Mouse (Mus musculus): Measurements from ENCODE around the gene 4930590J08Rik. TPM values are rescaled to one million over a fixed set of nuclear protein-coding genes. Genes with fewer than 3 reads are reported as not detected.

The 4930590J08Rik gene
- polyA plus RNA-seq, 1 experiment, result 0.06 TPM

GRCm38 (mm10) chr6:91872781-91873180 lies 29.8 kb upstream of the 4930590J08Rik start:
- H3K4me3 ChIP-seq (ENCODE audit: insufficient read depth, poor library complexity, severe bottlenecking), result no peak overlapping the region
- no peaks in the 10 kb centered on the region for H3K36me3 ChIP-seq (ENCODE audit: control insufficient read depth, insufficient read depth)
- TF ChIP-seq CTCF (IDR thresholded peaks at IDR 0.05; ENCODE audit: control insufficient read depth, insufficient read depth, insufficient read length) (no peak), MYOG (IDR thresholded peaks at IDR 0.05; ENCODE audit: control insufficient read depth, extremely low read depth, insufficient read length) (no peak), USF1 (IDR thresholded peaks at IDR 0.05; ENCODE audit: low read depth) (no peak), MYOD1 (IDR thresholded peaks at IDR 0.05; ENCODE audit: control insufficient read depth, insufficient read length, low read depth) (no peak), MAX (IDR thresholded peaks at IDR 0.05) (no peak), CEBPB (IDR thresholded peaks at IDR 0.05; ENCODE audit: low read depth) (no peak)
- no peaks in the 10 kb centered on the region for H3K79me3 ChIP-seq (ENCODE audit: low read depth)
- peaks cover 28% of the 10 kb centered on the region for H3K27me3 ChIP-seq (ENCODE audit: control insufficient read depth, insufficient read depth, insufficient read length)
- no peak overlapping the region for H3ac ChIP-seq (ENCODE audit: control insufficient read depth, insufficient read length, low read depth)
- H3K79me2 ChIP-seq (ENCODE audit: control insufficient read depth, insufficient read depth), result no peaks in the 10 kb centered on the region

DNA sequence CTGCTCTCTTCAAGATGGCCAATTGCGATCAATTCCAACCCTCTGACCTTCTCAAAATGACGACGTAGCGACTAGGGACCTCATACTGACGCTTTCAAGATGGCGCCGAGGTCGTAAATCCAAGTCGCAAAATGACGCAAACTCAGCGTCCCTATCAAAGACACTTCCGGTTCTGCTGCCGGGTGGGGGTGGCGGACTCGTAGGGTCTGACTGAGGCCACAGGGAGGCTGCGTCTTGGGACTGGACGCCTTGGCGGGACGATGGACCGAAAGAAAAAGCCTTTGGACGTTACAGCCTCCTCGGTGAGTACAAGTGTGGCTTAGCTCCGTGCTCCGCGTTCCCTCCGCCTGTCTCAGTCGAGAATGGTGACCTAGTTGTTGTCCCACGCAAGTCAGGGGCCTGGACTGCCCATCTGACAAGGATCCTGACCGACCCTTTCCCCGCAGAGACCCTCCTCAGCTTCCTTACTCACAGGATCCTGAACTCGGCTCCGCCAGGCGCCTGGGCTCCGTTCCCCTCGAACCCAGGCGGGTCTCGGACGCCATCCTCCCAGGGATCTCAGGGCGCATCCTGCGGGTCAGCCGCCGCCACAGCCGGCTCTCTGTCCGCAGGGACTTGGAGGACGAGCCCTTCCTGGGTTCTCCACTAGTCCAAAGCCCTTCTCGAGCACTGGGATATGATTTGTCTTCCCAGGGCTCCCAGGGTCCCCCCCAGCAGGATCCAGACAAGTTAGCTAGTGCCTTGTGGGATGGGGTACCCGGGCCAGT lies 24.5 kb upstream of the 4930590J08Rik start, which contains the start of gene Ccdc174:
Gene Ccdc174 (plus strand): TSS at position 169 of the 767 bp plus-strand sequence.
- peaks cover 29% of the 10 kb centered on the region for H3K36me3 ChIP-seq (ENCODE audit: control insufficient read depth, insufficient read depth)
- TF ChIP-seq USF1 (IDR thresholded peaks at IDR 0.05; ENCODE audit: low read depth), result no peak
- peak; percentile 25 for TF ChIP-seq CEBPB (IDR thresholded peaks at IDR 0.05; ENCODE audit: low read depth)
- no peak for TF ChIP-seq FOSL1 (IDR thresholded peaks at IDR 0.05; ENCODE audit: insufficient read depth, low read length, poor library complexity, severe bottlenecking)
- H3K27me3 ChIP-seq (ENCODE audit: control insufficient read depth, insufficient read depth, insufficient read length), result peaks cover 7% of the 10 kb centered on the region
- H3ac ChIP-seq (ENCODE audit: control insufficient read depth, insufficient read length, low read depth), result peak within 1 kb of the TSS; percentile 86
- peaks cover 23% of the 10 kb centered on the region for H3K79me2 ChIP-seq (ENCODE audit: control insufficient read depth, insufficient read depth)
- peak within 1 kb of the TSS; percentile 94 for H3K4me3 ChIP-seq (ENCODE audit: insufficient read depth, poor library complexity, severe bottlenecking)
- H3K79me3 ChIP-seq (ENCODE audit: low read depth), result peaks cover 17% of the 10 kb centered on the region

GRCm38 (mm10) chr6:91883859-91884258 lies 18.8 kb upstream of the 4930590J08Rik start:
- H3K4me3 ChIP-seq (ENCODE audit: insufficient read depth, poor library complexity, severe bottlenecking), result no peak overlapping the region
- TF ChIP-seq CEBPB (IDR thresholded peaks at IDR 0.05; ENCODE audit: low read depth), result no peak
- no peak for TF ChIP-seq USF1 (IDR thresholded peaks at IDR 0.05; ENCODE audit: low read depth)
- TF ChIP-seq MYOD1 (IDR thresholded peaks at IDR 0.05; ENCODE audit: control insufficient read depth, insufficient read length, low read depth), result no peak
- no peak for TF ChIP-seq MYOG (IDR thresholded peaks at IDR 0.05; ENCODE audit: control insufficient read depth, extremely low read depth, insufficient read length)
- TF ChIP-seq FOSL1 (IDR thresholded peaks at IDR 0.05; ENCODE audit: insufficient read depth, low read length, poor library complexity, severe bottlenecking), result no peak
- no peak for TF ChIP-seq CTCF (IDR thresholded peaks at IDR 0.05; ENCODE audit: control insufficient read depth, insufficient read depth, insufficient read length)
- TF ChIP-seq MAX (IDR thresholded peaks at IDR 0.05), result no peak
- H3K36me3 ChIP-seq (ENCODE audit: control insufficient read depth, insufficient read depth), result peaks cover 67% of the 10 kb centered on the region
- no peak overlapping the region for H3ac ChIP-seq (ENCODE audit: control insufficient read depth, insufficient read length, low read depth)
- H3K79me2 ChIP-seq (ENCODE audit: control insufficient read depth, insufficient read depth), result peaks cover 12% of the 10 kb centered on the region
- no peaks in the 10 kb centered on the region for H3K27me3 ChIP-seq (ENCODE audit: control insufficient read depth, insufficient read depth, insufficient read length)
- H3K79me3 ChIP-seq (ENCODE audit: low read depth), result peaks cover 8% of the 10 kb centered on the region

DNA sequence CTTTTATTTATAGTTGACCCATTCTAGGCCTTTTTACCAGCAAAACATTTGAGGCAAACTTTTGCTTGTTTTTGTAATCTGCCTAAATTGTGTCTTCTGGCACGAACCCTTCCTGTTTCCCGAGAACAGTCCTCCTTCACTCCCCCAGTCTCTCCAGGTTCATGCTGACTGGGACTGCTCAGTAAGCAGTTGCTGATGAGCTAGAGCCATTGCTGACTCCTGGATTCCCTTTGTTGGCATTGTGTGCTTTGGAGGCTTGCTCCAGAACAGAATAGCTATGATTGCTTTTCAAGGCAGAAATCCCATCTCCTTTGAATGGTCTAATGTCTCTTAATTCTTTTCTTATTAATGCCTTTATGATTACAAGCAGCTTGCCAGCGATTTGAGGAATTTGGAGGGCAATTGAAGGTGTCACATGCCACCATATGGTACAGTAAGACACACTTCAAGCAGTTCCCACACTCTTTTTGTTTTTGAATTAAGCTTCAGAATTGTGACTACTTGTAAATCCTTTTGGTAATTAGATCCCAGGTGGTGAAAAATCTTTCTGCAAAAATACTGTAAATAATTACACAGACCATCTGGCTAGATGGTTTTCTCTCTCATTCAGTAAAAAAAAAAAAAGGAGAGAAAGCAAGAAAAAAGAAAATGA lies 13.2 kb upstream of the 4930590J08Rik start:
- Histone ChIP-seq H3K79me3 (ENCODE audit: low read depth) (no peaks in the 10 kb centered on the region), H3K79me2 (ENCODE audit: control insufficient read depth, insufficient read depth) (no peaks in the 10 kb centered on the region), H3K27me3 (ENCODE audit: control insufficient read depth, insufficient read depth, insufficient read length) (no peaks in the 10 kb centered on the region), H3K36me3 (ENCODE audit: control insufficient read depth, insufficient read depth) (peaks cover 64% of the 10 kb centered on the region), H3ac (ENCODE audit: control insufficient read depth, insufficient read length, low read depth) (no peak overlapping the region), H3K4me3 (ENCODE audit: insufficient read depth, poor library complexity, severe bottlenecking) (no peak overlapping the region)
- no peak for TF ChIP-seq MAX (IDR thresholded peaks at IDR 0.05)
- no peak for TF ChIP-seq MYOD1 (IDR thresholded peaks at IDR 0.05; ENCODE audit: control insufficient read depth, insufficient read length, low read depth)
- TF ChIP-seq MYOG (IDR thresholded peaks at IDR 0.05; ENCODE audit: control insufficient read depth, extremely low read depth, insufficient read length), result no peak

GRCm38 (mm10) chr6:91890615-91891014 lies 12.0 kb upstream of the 4930590J08Rik start:
- Histone ChIP-seq H3K79me3 (ENCODE audit: low read depth) (no peaks in the 10 kb centered on the region), H3K36me3 (ENCODE audit: control insufficient read depth, insufficient read depth) (peaks cover 59% of the 10 kb centered on the region), H3K27me3 (ENCODE audit: control insufficient read depth, insufficient read depth, insufficient read length) (no peaks in the 10 kb centered on the region), H3K4me3 (ENCODE audit: insufficient read depth, poor library complexity, severe bottlenecking) (no peak overlapping the region), H3ac (ENCODE audit: control insufficient read depth, insufficient read length, low read depth) (no peak overlapping the region), H3K79me2 (ENCODE audit: control insufficient read depth, insufficient read depth) (no peaks in the 10 kb centered on the region)
- TF ChIP-seq CTCF (IDR thresholded peaks at IDR 0.05; ENCODE audit: control insufficient read depth, insufficient read depth, insufficient read length), result no peak
- TF ChIP-seq USF1 (IDR thresholded peaks at IDR 0.05; ENCODE audit: low read depth), result no peak
- TF ChIP-seq CEBPB (IDR thresholded peaks at IDR 0.05; ENCODE audit: low read depth), result no peak
- no peak for TF ChIP-seq MYOD1 (IDR thresholded peaks at IDR 0.05; ENCODE audit: control insufficient read depth, insufficient read length, low read depth)
- no peak for TF ChIP-seq MYOG (IDR thresholded peaks at IDR 0.05; ENCODE audit: control insufficient read depth, extremely low read depth, insufficient read length)
- no peak for TF ChIP-seq FOSL1 (IDR thresholded peaks at IDR 0.05; ENCODE audit: insufficient read depth, low read length, poor library complexity, severe bottlenecking)
- no peak for TF ChIP-seq MAX (IDR thresholded peaks at IDR 0.05)

Measured in C2C12 (cell line).